Mouse (Mus musculus) erythroblast, embryonic 14.5 days (primary cell): ENCODE data around the gene Epp13.

Experiments used
- GATA1 ChIP-seq: IDR thresholded peaks from 2 replicates; pipeline ENCODE4 v1.6.1; 2012; ENCODE audit warnings: low read length, inconsistent platforms, mixed read lengths
- TAL1 ChIP-seq: IDR thresholded peaks from 3 replicates; pipeline ENCODE4 v1.6.1; 2012; ENCODE audit warnings: low read length, inconsistent platforms, mixed read lengths

DNA sequence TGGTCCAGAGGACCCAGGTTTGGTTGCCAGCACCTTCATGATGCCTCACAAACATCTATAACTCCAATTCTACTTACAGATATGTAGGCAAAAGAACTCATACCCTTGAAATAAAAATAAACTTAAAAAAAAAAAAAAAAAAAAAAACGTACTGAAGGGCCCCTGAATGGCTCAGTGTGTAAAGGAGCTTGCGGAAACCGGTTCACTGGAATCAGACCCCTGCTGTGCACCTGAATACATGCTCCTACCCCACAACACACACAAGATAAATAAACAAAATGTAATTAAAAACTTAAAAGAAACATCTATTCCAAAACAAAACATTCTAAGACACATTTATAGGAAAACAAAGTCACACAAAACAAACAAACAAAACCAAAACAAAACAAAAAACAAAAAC lies 32.4 kb upstream of the Epp13 start:
- no peak for TF ChIP-seq GATA1
- TF ChIP-seq TAL1: no peak
